Mouse (Mus musculus) cerebellum, adult 8-10 months (tissue): ENCODE data around the gene Prss33.

Experiments used
- DNase-seq: peaks from one replicate; pipeline ENCODE4 v3.0.0; 2022

Gene Prss33

GRCm38 (mm10) chr17:23825591-23825990, 10.3 kb downstream of the Prss33 start:
- DNase-seq, result no peak

GRCm38 (mm10) chr17:23823614-23824013, 12.2 kb downstream of the Prss33 start:
- no peak for DNase-seq

- no peak for DNase-seq
Measured at GRCm38 (mm10) chr17:23823018-23823417, 12.8 kb downstream of the Prss33 start.

- no peak for DNase-seq
Measured at GRCm38 (mm10) chr17:23822094-23822493, 13.8 kb downstream of the Prss33 start.

GRCm38 (mm10) chr17:23820731-23821130, 15.1 kb downstream of the Prss33 start:
- no peak for DNase-seq

- no peak for DNase-seq
Measured at GRCm38 (mm10) chr17:23819235-23819634, 16.6 kb downstream of the Prss33 start.

- no peak for DNase-seq
Measured at GRCm38 (mm10) chr17:23818579-23818978, 17.3 kb downstream of the Prss33 start.

- no peak for DNase-seq
Measured at GRCm38 (mm10) chr17:23815641-23816040, 20.2 kb downstream of the Prss33 start.

- no peak for DNase-seq
Measured at GRCm38 (mm10) chr17:23807918-23808317, 27.9 kb downstream of the Prss33 start.

- peak; percentile 49 for DNase-seq
Measured at GRCm38 (mm10) chr17:23806867-23807266, 29.0 kb downstream of the Prss33 start.

- no peak for DNase-seq
Measured at GRCm38 (mm10) chr17:23804426-23805085, 31.3 kb downstream of the Prss33 start.

- DNase-seq, result peak; percentile 64
Measured at GRCm38 (mm10) chr17:23803366-23804041, 32.4 kb downstream of the Prss33 start.

- peak; percentile 96 for DNase-seq
Measured at GRCm38 (mm10) chr17:23802746-23803365, 33.0 kb downstream of the Prss33 start.

GRCm38 (mm10) chr17:23801627-23802026, 34.2 kb downstream of the Prss33 start:
- no peak for DNase-seq

GRCm38 (mm10) chr17:23797316-23797715, 38.5 kb downstream of the Prss33 start:
- no peak for DNase-seq

- no peak for DNase-seq
Measured at GRCm38 (mm10) chr17:23795323-23795722, 40.5 kb downstream of the Prss33 start.

GRCm38 (mm10) chr17:23791079-23791357, 44.8 kb downstream of the Prss33 start:
- DNase-seq, result no peak

- peak; percentile 65 for DNase-seq
Measured at GRCm38 (mm10) chr17:23790269-23791078, 45.4 kb downstream of the Prss33 start, which contains the start of gene Srrm2. Gene Srrm2, plus strand, starts transcription at chr17:23790532.

GRCm38 (mm10) chr17:23789749-23790268, 46.0 kb downstream of the Prss33 start:
- no peak for DNase-seq

GRCm38 (mm10) chr17:23788973-23789372, 46.9 kb downstream of the Prss33 start:
- DNase-seq, result no peak

- peak; percentile 65 for DNase-seq
Measured at GRCm38 (mm10) chr17:23786510-23786931, 49.3 kb downstream of the Prss33 start.

- peak; percentile 94 for DNase-seq
Measured at GRCm38 (mm10) chr17:23785561-23786471, 50.0 kb downstream of the Prss33 start, which contains the start of gene Flywch2. Gene Flywch2, minus strand, starts transcription at chr17:23786081.
